Mouse (Mus musculus) C2C12 (cell line): ENCODE measurements around the gene Cr2. TPM values are rescaled to one million over a fixed set of nuclear protein-coding genes. Genes with fewer than 3 reads are reported as not detected.

Source experiments
- H3K27me3 ChIP-seq: one replicate; pipeline ENCODE4 v1.6.1; 2011; ENCODE audit not compliant: control insufficient read depth, insufficient read depth, insufficient read length
- H3K36me3 ChIP-seq: one replicate; pipeline ENCODE4 v1.6.1; 2011; ENCODE audit not compliant: control insufficient read depth, insufficient read depth
- H3K4me3 ChIP-seq: one replicate; pipeline ENCODE4 v1.5.1; 2011; ENCODE audit warnings: mild to moderate bottlenecking, control low read depth; ENCODE audit not compliant: poor library complexity, insufficient read depth, severe bottlenecking
- H3K79me2 ChIP-seq: one replicate; pipeline ENCODE4 v1.6.1; 2011; ENCODE audit not compliant: control insufficient read depth, insufficient read depth
- H3K79me3 ChIP-seq: one replicate; pipeline ENCODE4 v1.6.1; 2011; ENCODE audit warnings: low read depth, control low read depth
- H3ac ChIP-seq: one replicate; pipeline ENCODE3; 2011; ENCODE audit warnings: low read depth; ENCODE audit not compliant: control insufficient read depth, insufficient read length
- CEBPB ChIP-seq: IDR thresholded peaks from one replicate; pipeline ENCODE4 v1.6.1; 2011; ENCODE audit warnings: low read depth, mild to moderate bottlenecking, control low read depth, moderate library complexity
- CTCF ChIP-seq: IDR thresholded peaks from one replicate; pipeline ENCODE4 v1.5.1; 2011; ENCODE audit not compliant: control insufficient read depth, insufficient read depth, insufficient read length
- FOSL1 ChIP-seq: IDR thresholded peaks from one replicate; pipeline ENCODE4 v1.8.0; 2011; ENCODE audit warnings: mild to moderate bottlenecking, low read length; ENCODE audit not compliant: poor library complexity, insufficient read depth, severe bottlenecking
- MAX ChIP-seq: IDR thresholded peaks from one replicate; pipeline ENCODE4 v1.6.1; 2011; ENCODE audit warnings: mild to moderate bottlenecking, control low read depth
- MYOD1 ChIP-seq: IDR thresholded peaks from one replicate; pipeline ENCODE4 v1.6.1; 2011; ENCODE audit warnings: low read depth; ENCODE audit not compliant: control insufficient read depth, insufficient read length
- MYOG ChIP-seq: IDR thresholded peaks from one replicate; pipeline ENCODE4 v1.6.1; 2011; ENCODE audit not compliant: control insufficient read depth, insufficient read length; ENCODE audit errors: extremely low read depth
- USF1 ChIP-seq: IDR thresholded peaks from one replicate; pipeline ENCODE4 v1.6.1; 2011; ENCODE audit warnings: low read depth, mild to moderate bottlenecking, control low read depth, moderate library complexity
- polyA plus RNA-seq: library from polyadenylated mRNA; unstranded; fragments of >200 nt; fragmentation: generic; extraction: Trizol; gene quantifications from one replicate; pipeline ENCODE4 v1.2.1, GENCODE M21; 2012; ENCODE audit warnings: missing spikeins

Gene Cr2
- polyA plus RNA-seq, 1 experiment: 0.02 TPM

GRCm38 (mm10) chr1:195131675-195132015 lies 44.9 kb downstream of the Cr2 start:
- Histone ChIP-seq H3K4me3 (peak overlapping the region; percentile 54), H3ac (no peak overlapping the region), H3K36me3 (peaks cover 27% of the 10 kb centered on the region), H3K79me3 (peaks cover 2% of the 10 kb centered on the region), H3K79me2 (peaks cover 13% of the 10 kb centered on the region), H3K27me3 (no peaks in the 10 kb centered on the region)
- TF ChIP-seq CTCF: no peak
- no peak for TF ChIP-seq MYOD1
- TF ChIP-seq USF1: no peak
- TF ChIP-seq MAX: no peak

- H3K36me3 ChIP-seq: peaks cover 32% of the 10 kb centered on the region
- no peak for TF ChIP-seq MYOG
- no peak for TF ChIP-seq FOSL1
- TF ChIP-seq CEBPB: no peak
- TF ChIP-seq USF1: no peak
- TF ChIP-seq CTCF: peak; percentile 79
- TF ChIP-seq MYOD1: peak; percentile 6
- TF ChIP-seq MAX: peak; percentile 45
- peak within 1 kb of the TSS; percentile 54 for H3K4me3 ChIP-seq
- H3ac ChIP-seq: peak within 1 kb of the TSS; percentile 84
- peaks cover 2% of the 10 kb centered on the region for H3K79me3 ChIP-seq
- H3K79me2 ChIP-seq: peaks cover 13% of the 10 kb centered on the region
- H3K27me3 ChIP-seq: no peaks in the 10 kb centered on the region
Observed at GRCm38 (mm10) chr1:195130953-195131674, 45.4 kb downstream of the Cr2 start, which contains the start of gene Cr1l. Gene Cr1l (minus strand): TSS chr1:195131586.

GRCm38 (mm10) chr1:195130479-195130878 lies 46.0 kb downstream of the Cr2 start:
- peak overlapping the region; percentile 54 for H3K4me3 ChIP-seq
- TF ChIP-seq MAX: no peak
- TF ChIP-seq CEBPB: no peak
- TF ChIP-seq MYOG: no peak
- no peak for TF ChIP-seq FOSL1
- TF ChIP-seq MYOD1: no peak
- TF ChIP-seq USF1: no peak
- no peak for TF ChIP-seq CTCF
- peaks cover 39% of the 10 kb centered on the region for H3K36me3 ChIP-seq
- H3ac ChIP-seq: peak overlapping the region; percentile 84
- H3K79me3 ChIP-seq: peaks cover 2% of the 10 kb centered on the region
- peaks cover 13% of the 10 kb centered on the region for H3K79me2 ChIP-seq
- no peaks in the 10 kb centered on the region for H3K27me3 ChIP-seq

GRCm38 (mm10) chr1:195129867-195130266 lies 46.6 kb downstream of the Cr2 start:
- Histone ChIP-seq H3ac (no peak overlapping the region), H3K79me2 (peaks cover 13% of the 10 kb centered on the region), H3K36me3 (peaks cover 43% of the 10 kb centered on the region), H3K4me3 (peak overlapping the region; percentile 54), H3K79me3 (peaks cover 2% of the 10 kb centered on the region), H3K27me3 (no peaks in the 10 kb centered on the region)
- TF ChIP-seq CEBPB (no peak), MYOG (no peak), MAX (no peak), FOSL1 (no peak), MYOD1 (no peak), USF1 (no peak)

- Histone ChIP-seq H3K36me3 (peaks cover 77% of the 10 kb centered on the region), H3K4me3 (no peak overlapping the region), H3K79me3 (no peaks in the 10 kb centered on the region), H3ac (no peak overlapping the region), H3K27me3 (no peaks in the 10 kb centered on the region), H3K79me2 (no peaks in the 10 kb centered on the region)
- TF ChIP-seq FOSL1 (no peak), CEBPB (no peak), CTCF (no peak), MYOD1 (no peak), MYOG (no peak), USF1 (no peak)
Observed at GRCm38 (mm10) chr1:195114414-195114813, 62.1 kb downstream of the Cr2 start.

GRCm38 (mm10) chr1:195113621-195114020 lies 62.9 kb downstream of the Cr2 start:
- Histone ChIP-seq H3K79me3 (no peaks in the 10 kb centered on the region), H3K27me3 (no peaks in the 10 kb centered on the region), H3ac (no peak overlapping the region), H3K79me2 (no peaks in the 10 kb centered on the region), H3K36me3 (peaks cover 80% of the 10 kb centered on the region), H3K4me3 (no peak overlapping the region)
- TF ChIP-seq MYOG: no peak
- no peak for TF ChIP-seq FOSL1
- no peak for TF ChIP-seq CTCF
- no peak for TF ChIP-seq USF1
- no peak for TF ChIP-seq MYOD1
- TF ChIP-seq MAX: no peak
- TF ChIP-seq CEBPB: no peak
